ENCODE assay signal across 16 mouse cellular contexts in the genomic region with DNA sequence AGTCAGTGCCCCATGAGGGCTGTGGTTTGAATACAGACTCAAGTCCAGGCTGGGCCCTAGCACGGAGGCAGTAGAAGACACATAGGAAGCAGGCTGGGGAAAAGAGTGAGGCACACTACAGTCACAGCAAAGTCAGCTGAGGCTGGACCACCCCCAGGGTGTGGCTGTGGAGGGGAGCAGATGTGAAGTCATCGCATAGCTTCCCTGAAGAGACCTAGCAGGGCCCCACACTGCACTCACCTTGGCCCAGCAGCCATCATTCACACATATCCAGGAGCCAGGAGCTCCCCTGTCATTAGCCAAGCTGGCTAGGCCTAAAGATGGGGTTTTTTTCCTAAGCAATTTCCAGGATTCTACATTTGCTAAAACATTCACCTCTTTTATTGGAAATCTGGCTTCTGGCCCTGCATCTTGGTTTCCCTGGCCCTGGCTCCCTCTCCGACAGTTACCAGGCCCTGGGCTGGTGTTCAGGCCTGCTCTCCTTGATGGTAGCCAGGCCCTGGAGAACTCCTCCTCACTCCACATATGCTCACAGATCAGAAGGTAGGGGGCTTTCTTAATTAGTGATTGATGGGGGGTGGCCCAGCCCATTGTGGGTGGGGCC. TPM values are rescaled to one million over a fixed set of nuclear protein-coding genes. Genes with fewer than 3 reads are reported as not detected.
DNase-seq lines count a peak whose midpoint lies in the region; ATAC-seq and TF ChIP-seq lines count a peak whose summit lies in the region.
"Had no signal": no experiment of that assay in that cellular context is flagged by ENCODE, and none has a peak within 500 bp of the region (broad histone marks: within the 10 kb centered on the region; RNA-seq: fewer than 3 reads in every experiment).

No protein-coding gene starts in this region.

- H3K9ac ChIP-seq in heart, embryonic 11.5 days (ENCODE audit: low read depth, low read length), result no peak overlapping the region
- H3K9ac ChIP-seq in kidney, embryonic 14.5 days (ENCODE audit: low read depth, low read length), result no peak overlapping the region
- H3K9ac ChIP-seq in midbrain, embryonic 15.5 days, result no peak overlapping the region
- H3K9ac ChIP-seq: hindbrain, embryonic 15.5 days; liver, embryonic 13.5 days had no signal

- no peaks in the 10 kb centered on the region for H3K9me3 ChIP-seq in heart, embryonic 11.5 days (replicated peaks; ENCODE audit: control insufficient read depth, low read length)
- no peaks in the 10 kb centered on the region for H3K9me3 ChIP-seq in kidney, embryonic 14.5 days (ENCODE audit: control insufficient read depth, low read length)
- H3K9me3 ChIP-seq in limb, embryonic 10.5 days (replicated peaks), result no peaks in the 10 kb centered on the region
- H3K9me3 ChIP-seq in midbrain, embryonic 15.5 days, result no peaks in the 10 kb centered on the region
- H3K9me3 ChIP-seq: hindbrain, embryonic 15.5 days; liver, embryonic 13.5 days; megakaryocyte, embryonic 14.5 days had no signal

- no peaks in the 10 kb centered on the region for H3K27me3 ChIP-seq in heart, embryonic 11.5 days (ENCODE audit: control insufficient read depth, insufficient read depth, low read length)
- H3K27me3 ChIP-seq in kidney, embryonic 14.5 days (ENCODE audit: control insufficient read depth, insufficient read depth, low read length), result no peaks in the 10 kb centered on the region
- H3K27me3 ChIP-seq in kidney, adult 2 months (replicated peaks; ENCODE audit: control insufficient read depth, insufficient read depth, low read length), result no peaks in the 10 kb centered on the region
- H3K27me3 ChIP-seq in limb, embryonic 10.5 days (ENCODE audit: low read depth, poor library complexity, severe bottlenecking), result no peaks in the 10 kb centered on the region
- H3K27me3 ChIP-seq in midbrain, embryonic 15.5 days (replicated peaks), result no peaks in the 10 kb centered on the region
- H3K27me3 ChIP-seq: CH12.LX; hindbrain, embryonic 15.5 days; liver, embryonic 13.5 days; Patski had no signal

- no peak for ATAC-seq in heart, embryonic 11.5 days (replicated peaks; ENCODE audit: insufficient number of reproducible peaks, low FRiP score, low TSS enrichment)
- no peak for ATAC-seq in kidney, embryonic 14.5 days (ENCODE audit: low FRiP score, low TSS enrichment)
- ATAC-seq in midbrain, embryonic 15.5 days (replicated peaks), result no peak
- ATAC-seq: lung, postnatal 0 days; Patski had no signal

- 63% methylated on average over 3 of the region's 3 CpGs for WGBS in heart, embryonic 11.5 days (ENCODE audit: insufficient replicate concordance)
- WGBS in kidney, embryonic 14.5 days, result 84% methylated on average over 3 of the region's 3 CpGs
- 94% methylated on average over 3 of the region's 3 CpGs for WGBS in kidney, adult 2 months
- 54% methylated on average over 3 of the region's 3 CpGs for WGBS in limb, embryonic 10.5 days
- 85% methylated on average over 3 of the region's 3 CpGs for WGBS in midbrain, embryonic 15.5 days

- no peak overlapping the region for H3K4me3 ChIP-seq in heart, embryonic 11.5 days (ENCODE audit: low read depth, low read length)
- H3K4me3 ChIP-seq in kidney, embryonic 14.5 days (ENCODE audit: low read length), result no peak overlapping the region
- no peak overlapping the region for H3K4me3 ChIP-seq in kidney, adult 2 months (ENCODE audit: insufficient read depth, low read depth, low read length)
- H3K4me3 ChIP-seq in limb, embryonic 10.5 days, result no peak overlapping the region
- H3K4me3 ChIP-seq in midbrain, embryonic 15.5 days, result no peak overlapping the region
- H3K4me3 ChIP-seq: hindbrain, embryonic 15.5 days; liver, embryonic 13.5 days; megakaryocyte, embryonic 14.5 days had no signal

- peaks cover 36% of the 10 kb centered on the region for H3K4me1 ChIP-seq in heart, embryonic 11.5 days (ENCODE audit: control insufficient read depth, insufficient read depth, low read length)
- H3K4me1 ChIP-seq in kidney, embryonic 14.5 days (ENCODE audit: control insufficient read depth, insufficient read depth, low read length), result peaks cover 10% of the 10 kb centered on the region; the same call in 1 of the 2 replicates
- no peaks in the 10 kb centered on the region for H3K4me1 ChIP-seq in kidney, adult 2 months (ENCODE audit: control insufficient read depth, insufficient read depth, low read length)
- H3K4me1 ChIP-seq in limb, embryonic 10.5 days, result peaks cover 27% of the 10 kb centered on the region
- H3K4me1 ChIP-seq in midbrain, embryonic 15.5 days, result no peaks in the 10 kb centered on the region

- no peak for DNase-seq in heart, adult 8-10 months (ENCODE audit: low spot score)
- DNase-seq in kidney, adult 2 months, result no peak
- DNase-seq in limb, embryonic 10.5 days (ENCODE audit: low spot score), result no peak
- DNase-seq in kidney, adult 9 months, result no peak
- DNase-seq: cerebellum, adult 11-12 months; kidney, postnatal 10 days; liver, embryonic 13.5 days had no signal

- TF ChIP-seq CTCF in kidney, adult 2 months (conservative IDR thresholded peaks at IDR 0.05; ENCODE audit: insufficient read depth, insufficient read length, low read depth, low read length), result no peak

- TF ChIP-seq POLR2A in kidney, adult 2 months (IDR thresholded peaks at IDR 0.05; ENCODE audit: low read depth, low read length), result no peak

- H3K27ac ChIP-seq in heart, embryonic 11.5 days (ENCODE audit: low read depth, low read length), result peak overlapping the region; percentile 2
- 0 out of 2 replicates have a peak overlapping the region, but pooled peaks have one; percentile 17 for H3K27ac ChIP-seq in kidney, embryonic 14.5 days (ENCODE audit: low read depth, low read length)
- H3K27ac ChIP-seq in kidney, adult 2 months (ENCODE audit: insufficient read depth, low read depth, low read length), result no peak overlapping the region
- H3K27ac ChIP-seq in limb, embryonic 10.5 days, result 0 out of 2 replicates have a peak overlapping the region, but pooled peaks have one; percentile 16
- no peak overlapping the region for H3K27ac ChIP-seq in midbrain, embryonic 15.5 days
- H3K27ac ChIP-seq: liver, embryonic 13.5 days had no signal

- H3K36me3 ChIP-seq in heart, embryonic 11.5 days (ENCODE audit: control insufficient read depth, insufficient read depth, low read length), result peaks cover 3% of the 10 kb centered on the region
- H3K36me3 ChIP-seq in kidney, embryonic 14.5 days (ENCODE audit: control insufficient read depth, insufficient read depth, low read length), result no peaks in the 10 kb centered on the region
- H3K36me3 ChIP-seq in kidney, adult 2 months (ENCODE audit: control insufficient read depth, insufficient read depth, low read length), result no peaks in the 10 kb centered on the region
- H3K36me3 ChIP-seq in limb, embryonic 10.5 days, result peaks cover 30% of the 10 kb centered on the region
- H3K36me3 ChIP-seq in midbrain, embryonic 15.5 days (replicated peaks), result no peaks in the 10 kb centered on the region
- H3K36me3 ChIP-seq: liver, embryonic 13.5 days had no signal

- no peak overlapping the region for H3K4me2 ChIP-seq in heart, embryonic 11.5 days
- no peak overlapping the region for H3K4me2 ChIP-seq in kidney, embryonic 14.5 days (replicated peaks; ENCODE audit: low read depth, low read length)
- no peak overlapping the region for H3K4me2 ChIP-seq in midbrain, embryonic 15.5 days
- H3K4me2 ChIP-seq: hindbrain, embryonic 15.5 days; liver, embryonic 13.5 days had no signal

RNA-seq across cellular contexts. Expression of gene Spon2, which starts 21.0 kb away (rescaled TPM):
- polyA plus RNA-seq in heart, embryonic 11.5 days (2014; fragmentation: Nextera tagmentation; extraction: Ambion mirVana), result 43.9 and 51.6 TPM in 2 replicates
- total RNA-seq in heart, adult 8-10 months (2022), result 1 to 10 TPM; 1.0 to 3.4 (median 1.4) TPM
- polyA plus RNA-seq in kidney, embryonic 14.5 days (2014; fragmentation: Nextera tagmentation; extraction: Ambion mirVana), result 3.9 and 4.2 TPM in 2 replicates
- polyA plus RNA-seq in kidney, adult 2 months (2012; rRNA removed), result 1.5 and 2.5 TPM in 2 replicates
- 2.8 TPM in 2 replicates for polyA plus RNA-seq in limb, embryonic 10.5 days (2016; fragmentation: Nextera tagmentation; extraction: Ambion mirVana)
- 4.1 and 5.2 TPM in 2 replicates for polyA plus RNA-seq in midbrain, embryonic 15.5 days (2015; fragmentation: Nextera tagmentation; extraction: Ambion mirVana)
- total RNA-seq: CH12.LX; monocyte, adult 5-6 weeks had no signal

RNA-seq across cellular contexts. Expression of gene Ctbp1, which starts 35.6 kb away (rescaled TPM):
- 232 and 274 TPM in 2 replicates for polyA plus RNA-seq in heart, embryonic 11.5 days (2014; fragmentation: Nextera tagmentation; extraction: Ambion mirVana)
- 100 to 1,000 TPM; 213 to 238 (median 226) TPM for total RNA-seq in heart, adult 8-10 months (2022)
- polyA plus RNA-seq in kidney, embryonic 14.5 days (2014; fragmentation: Nextera tagmentation; extraction: Ambion mirVana), result 241 and 398 TPM in 2 replicates
- polyA plus RNA-seq in kidney, adult 2 months (2012; rRNA removed), result 209 and 253 TPM in 2 replicates
- polyA plus RNA-seq in limb, embryonic 10.5 days (2016; fragmentation: Nextera tagmentation; extraction: Ambion mirVana), result 440 and 473 TPM in 2 replicates
- 545 and 591 TPM in 2 replicates for polyA plus RNA-seq in midbrain, embryonic 15.5 days (2015; fragmentation: Nextera tagmentation; extraction: Ambion mirVana)

Comparison
In these comparisons a context has a peak if more than half of its experiments do, and no peak if none do; other contexts are left out.
1. H3K27ac ChIP-seq: peak in heart, embryonic 11.5 days (single experiment), kidney, embryonic 14.5 days (single experiment) and limb, embryonic 10.5 days (single experiment); none in kidney, adult 2 months (single experiment) and midbrain, embryonic 15.5 days (single experiment).